Mouse (Mus musculus) brain, adult 2 months (tissue): Measurements from ENCODE around the gene Rnf8.
"Not testable (repeated sequence)": the region's sequence is repeated elsewhere in the genome, so short reads cannot be mapped to it uniquely, and the experiment has no call there.

Experiments used
- DNase-seq: peaks from one replicate; pipeline ENCODE4 v3.0.0; 2011; ENCODE audit warnings: low read depth, low spot score

Rnf8 gene

GRCm38 (mm10) chr17:29614115-29615023 is at the start of gene Rnf8, which contains the start of gene Gm28043:
TSS of gene Rnf8 (plus strand) at chr17:29614790.
TSS of gene Gm28043 (plus strand) at chr17:29614876.
- peak; percentile 97 for DNase-seq

DNA sequence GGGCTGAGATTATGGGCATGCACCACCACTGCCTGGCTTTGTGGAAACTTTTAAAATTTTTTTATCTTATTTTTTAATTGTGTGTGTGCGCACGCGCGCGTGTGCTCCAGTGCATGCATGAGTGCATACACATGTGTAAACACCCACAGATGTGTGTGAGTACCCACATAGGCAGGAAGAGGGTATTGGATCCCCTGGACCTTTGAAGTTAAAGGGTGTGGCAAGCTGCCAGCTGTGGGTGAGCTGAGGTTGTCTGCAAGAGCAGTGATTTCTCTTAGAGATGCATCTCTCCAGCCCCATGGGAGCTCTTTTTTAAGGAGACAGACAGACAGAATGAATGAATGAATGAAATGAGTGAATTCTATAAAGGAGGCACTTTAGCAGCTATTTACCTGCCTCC is 49.1 kb upstream of the Rnf8 start:
- no peak for DNase-seq

GRCm38 (mm10) chr17:29568435-29568834 is 46.2 kb upstream of the Rnf8 start:
- DNase-seq, result no peak

- peak; percentile 46 for DNase-seq
These were observed 44.8 kb upstream of the Rnf8 start for GRCm38 (mm10) chr17:29569831-29570230.

DNA sequence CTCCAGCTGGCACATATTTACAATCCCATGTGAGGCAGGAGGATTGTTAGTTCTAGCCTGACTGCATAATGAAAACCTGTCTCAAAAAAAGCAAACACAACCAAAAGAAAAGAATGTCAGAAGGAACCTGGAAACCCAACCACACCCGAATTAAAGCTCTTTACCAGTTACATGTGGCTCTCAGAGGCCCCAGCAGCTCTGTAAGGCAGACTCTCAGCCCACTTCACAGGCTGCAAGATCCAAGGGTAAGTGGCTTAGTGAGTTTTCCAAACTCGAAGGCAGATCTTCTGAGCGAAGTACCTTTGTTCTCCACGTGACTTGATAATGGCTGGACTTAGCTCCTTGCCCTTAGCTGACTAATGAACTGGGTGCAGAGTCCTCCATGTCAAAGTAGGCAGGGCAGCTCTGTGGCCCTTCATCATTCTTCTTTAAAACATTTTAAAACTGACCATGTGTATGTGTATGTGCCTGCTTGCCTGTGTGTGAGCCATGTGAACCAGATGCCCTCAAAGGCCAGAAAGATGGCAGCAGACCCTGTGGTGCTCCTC is 34.9 kb upstream of the Rnf8 start:
- DNase-seq, result no peak

GRCm38 (mm10) chr17:29583569-29583968 is 31.0 kb upstream of the Rnf8 start:
- DNase-seq, result no peak

- DNase-seq, result no peak
These were observed 30.3 kb upstream of the Rnf8 start for GRCm38 (mm10) chr17:29584306-29584705.

DNA sequence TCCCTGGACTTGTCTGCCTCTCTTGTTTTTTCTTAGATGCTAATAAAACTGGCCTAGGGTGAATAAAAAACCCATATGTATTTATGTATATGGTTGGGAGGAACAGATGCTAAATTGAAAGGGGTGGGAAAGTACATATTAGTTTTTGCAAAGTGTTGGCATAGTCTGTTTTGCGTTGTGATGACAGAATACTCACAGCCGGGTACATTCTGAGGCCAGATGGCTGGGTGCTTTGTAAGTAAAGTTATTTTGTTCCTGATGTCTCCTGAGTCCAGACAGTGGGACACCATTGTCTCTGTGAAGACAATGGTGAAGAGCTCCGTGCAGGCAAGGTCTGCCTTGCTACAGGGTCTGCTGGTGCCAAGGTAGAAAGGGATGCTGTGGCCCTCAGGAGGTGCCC is 29.9 kb upstream of the Rnf8 start:
- peak; percentile 49 for DNase-seq

DNA sequence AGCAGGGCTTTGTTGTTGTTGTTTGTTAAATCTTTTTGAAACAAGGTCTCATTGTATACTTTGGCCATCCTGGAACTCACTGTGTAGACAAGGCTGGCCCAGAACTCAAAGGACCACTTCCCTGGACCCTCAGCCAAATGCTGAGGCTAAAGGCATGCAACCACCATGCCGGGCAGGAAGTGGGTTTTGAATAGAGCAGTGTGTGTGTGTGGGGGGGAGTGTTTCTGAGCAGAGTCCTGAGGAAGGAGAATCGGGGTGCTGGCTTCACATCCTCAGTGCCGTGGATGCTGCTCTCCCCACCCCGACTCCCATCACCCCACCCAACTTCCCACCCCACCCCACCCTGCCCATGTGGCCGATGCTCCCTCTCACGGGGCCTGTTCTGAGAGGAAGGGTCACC is 29.1 kb upstream of the Rnf8 start:
- DNase-seq, result no peak

DNA sequence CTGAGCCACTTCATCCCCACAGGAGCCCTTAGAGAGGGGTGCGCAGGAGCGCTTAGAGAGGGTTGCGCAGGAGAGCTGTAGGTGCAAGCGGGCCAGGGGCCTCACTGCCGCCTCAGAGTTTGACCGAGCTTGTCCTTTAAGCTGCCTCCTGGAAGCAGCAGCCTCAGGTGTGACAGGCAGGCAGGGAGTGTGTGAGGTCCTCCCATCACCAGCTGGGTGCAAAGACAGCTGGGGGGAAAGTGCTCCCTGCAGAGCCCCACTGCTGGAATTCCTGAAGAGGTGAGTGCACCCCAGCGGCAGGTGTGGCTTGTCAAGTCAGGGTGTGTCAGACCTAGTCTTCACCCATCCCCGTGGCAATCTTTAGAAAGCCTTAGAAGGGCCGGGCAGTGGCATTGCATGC is 27.7 kb upstream of the Rnf8 start:
- DNase-seq, result no peak

DNA sequence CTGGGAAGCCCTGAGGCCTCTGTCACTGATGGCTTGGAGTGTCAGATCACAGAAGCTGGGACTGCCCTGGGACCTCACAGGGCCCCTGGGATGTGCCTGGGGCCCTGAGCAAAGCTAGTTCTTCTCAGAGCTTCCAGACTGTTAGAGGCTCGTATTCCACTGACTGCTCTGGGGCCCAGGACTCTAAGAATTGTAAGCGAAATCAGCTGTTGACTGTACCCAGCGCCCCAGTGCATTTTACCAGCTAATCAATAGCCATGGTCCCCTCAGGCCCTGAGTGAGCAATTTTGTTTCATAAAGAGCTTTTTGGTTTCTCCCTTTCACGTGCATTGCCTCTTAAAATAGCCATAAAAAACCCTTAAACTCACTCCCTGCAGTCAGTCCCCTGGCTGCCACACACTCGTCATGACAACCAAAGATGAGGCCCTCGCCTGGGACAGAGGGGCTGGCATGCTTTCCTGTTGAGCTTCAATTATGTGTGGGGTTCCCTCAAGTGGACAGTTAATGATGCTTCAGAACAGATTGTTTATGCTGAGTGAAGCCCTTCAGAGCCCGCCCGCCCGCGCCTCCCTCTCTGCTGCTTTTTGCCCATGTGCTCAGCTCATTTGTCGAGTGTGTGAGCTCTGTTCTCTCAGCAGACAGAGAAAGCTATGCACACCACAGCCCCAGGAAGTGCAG is 25.2 kb upstream of the Rnf8 start:
- DNase-seq, result peak; percentile 35

GRCm38 (mm10) chr17:29595891-29596770 is 18.5 kb upstream of the Rnf8 start:
- DNase-seq, result peak; percentile 87

GRCm38 (mm10) chr17:29596771-29597132 is 17.8 kb upstream of the Rnf8 start:
- DNase-seq, result no peak

DNA sequence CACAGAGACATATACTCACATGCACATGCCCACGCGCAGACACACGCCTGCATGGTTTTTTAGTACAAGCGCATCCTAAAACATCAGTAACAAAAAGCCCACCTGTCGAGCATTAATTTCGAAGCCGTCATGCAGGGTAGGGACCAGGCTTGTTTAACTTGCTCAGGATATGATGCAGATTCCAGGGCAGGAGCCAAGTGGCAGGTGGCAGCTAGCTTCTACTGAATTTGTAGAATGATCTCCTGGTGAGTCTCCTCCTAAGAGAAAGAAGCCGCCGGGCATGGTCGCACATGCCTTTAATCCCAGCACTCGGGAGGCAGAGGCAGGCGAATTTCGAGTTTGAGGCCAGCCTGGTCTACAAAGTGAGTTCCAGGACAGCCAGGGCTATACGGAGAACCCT is 15.5 kb upstream of the Rnf8 start:
- DNase-seq, result peak; percentile 71

DNA sequence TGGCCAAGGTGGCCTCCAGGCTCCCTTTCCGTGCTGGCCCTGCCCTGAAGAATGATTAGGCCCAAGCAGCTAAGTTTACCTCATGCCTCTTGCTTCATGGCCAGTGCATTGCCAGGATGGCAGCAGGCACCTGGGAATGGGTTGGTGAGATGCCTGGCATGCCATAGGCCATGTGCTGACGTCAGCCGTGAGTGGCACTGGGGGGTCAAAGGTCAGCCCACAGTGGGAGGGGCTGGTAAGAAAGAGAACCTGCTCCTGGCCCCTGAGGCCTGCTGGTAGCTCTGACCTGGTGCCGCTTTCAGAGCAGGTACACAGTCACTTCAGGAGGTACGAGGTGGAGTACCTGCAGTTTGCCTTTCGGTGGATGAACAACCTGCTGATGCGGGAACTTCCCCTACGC is 15.1 kb upstream of the Rnf8 start:
- DNase-seq, result peak; percentile 30

DNA sequence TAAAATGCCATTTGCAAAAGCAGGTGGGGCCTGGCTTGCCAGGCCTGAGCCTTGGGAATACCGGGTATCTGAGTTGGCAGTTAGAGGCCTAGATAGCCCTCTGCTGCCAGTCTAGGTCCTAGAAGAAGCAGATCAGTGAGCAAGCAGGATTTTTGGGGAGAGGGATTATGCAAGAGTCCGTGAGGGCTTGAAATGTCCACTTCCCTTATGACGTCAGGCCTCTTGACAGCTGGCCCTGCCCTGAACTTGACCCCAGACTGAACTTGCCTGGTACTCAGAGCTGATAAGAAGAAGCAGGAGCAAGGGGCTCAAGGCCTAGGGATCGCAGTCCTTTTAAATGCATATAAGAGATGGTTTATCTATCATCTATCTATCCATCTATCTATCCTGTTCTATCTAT is 13.2 kb upstream of the Rnf8 start:
- no peak for DNase-seq

DNA sequence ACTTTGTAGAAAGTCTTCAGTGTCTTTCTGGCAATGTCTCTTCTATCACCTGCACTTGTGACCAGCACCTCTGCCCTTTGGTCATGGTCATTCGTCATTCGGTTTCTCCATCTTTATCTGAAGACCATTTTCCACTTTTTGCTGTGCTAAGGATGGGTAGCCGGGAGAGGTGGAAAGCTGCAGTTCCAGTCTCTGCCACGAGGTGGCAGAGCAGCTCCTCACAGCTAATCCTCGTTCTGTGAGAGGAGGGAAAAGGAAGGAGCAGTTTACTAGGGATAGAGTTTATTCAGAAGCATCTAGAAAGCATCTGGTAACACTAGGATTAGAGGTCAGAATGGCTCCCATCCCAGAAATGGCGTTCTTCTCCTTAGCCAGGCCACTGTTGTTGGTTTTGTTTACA is 11.3 kb upstream of the Rnf8 start:
- peak; percentile 80 for DNase-seq

DNA sequence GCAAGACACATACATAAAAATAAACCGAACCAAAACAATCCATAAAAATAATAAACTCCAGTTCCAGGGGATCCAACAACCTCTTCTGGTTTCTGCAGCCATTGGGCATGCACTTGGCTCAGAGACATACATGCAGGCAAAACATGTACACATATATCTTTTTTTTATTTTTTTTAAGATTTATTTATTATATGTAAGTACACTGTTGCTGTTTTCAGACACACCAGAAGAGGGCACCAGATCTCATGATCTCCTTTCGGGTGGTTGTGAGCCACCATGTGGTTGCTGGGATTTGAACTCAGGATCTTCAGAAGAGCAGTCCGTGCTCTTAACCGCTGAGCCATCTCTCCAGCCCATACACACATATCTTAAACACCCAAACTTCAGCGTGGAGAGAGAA is 1.1 kb upstream of the Rnf8 start:
- DNase-seq, result not testable (repeated sequence)

DNA sequence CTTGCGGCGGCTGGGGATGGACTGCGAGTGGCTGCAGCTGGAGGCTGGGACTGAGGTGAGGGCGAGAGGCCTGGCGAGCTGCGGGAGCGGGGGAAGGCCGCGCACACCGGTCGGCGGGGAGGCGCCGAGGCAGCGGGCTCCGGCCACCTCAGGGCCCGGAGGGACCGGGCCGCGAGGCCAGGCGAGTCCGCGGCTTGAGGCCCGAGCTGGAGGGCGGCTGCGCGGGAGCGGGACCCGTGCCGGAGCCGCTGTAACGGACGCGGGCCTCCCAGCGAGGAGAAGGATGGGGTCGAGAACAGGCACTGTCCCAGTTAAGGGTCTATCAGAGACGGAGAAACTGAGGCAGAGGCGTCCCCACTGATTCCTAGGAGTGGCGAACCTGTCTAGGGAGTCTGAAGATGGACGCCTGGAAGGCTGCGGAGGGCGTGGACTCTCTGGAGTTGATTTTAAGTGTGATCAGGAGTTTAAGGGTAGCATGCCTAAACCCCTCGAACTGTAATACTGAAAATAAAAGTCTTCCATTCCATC is 498 bp downstream of the Rnf8 start:
- DNase-seq, result no peak

GRCm38 (mm10) chr17:29615616-29616015 is 1.0 kb downstream of the Rnf8 start:
- DNase-seq, result peak; percentile 67

DNA sequence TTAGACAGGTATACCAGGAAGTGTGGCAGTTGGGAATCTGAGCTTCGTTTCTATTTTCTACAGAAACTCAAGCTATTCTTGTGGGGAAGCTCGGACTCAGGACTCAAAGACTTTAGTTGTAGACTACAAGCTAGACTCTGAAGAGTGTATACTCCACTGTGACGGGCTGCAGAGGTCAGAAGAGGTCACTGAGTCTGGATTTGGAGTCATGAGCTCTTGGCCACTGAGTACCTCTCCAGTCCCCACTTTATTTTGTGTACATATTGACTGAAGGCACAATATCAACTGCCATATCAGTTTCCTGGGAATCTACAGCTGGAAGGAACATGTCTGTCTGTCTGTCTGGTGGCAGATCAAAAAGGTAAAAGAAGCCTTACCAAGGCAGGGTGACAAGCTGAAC is 4.6 kb downstream of the Rnf8 start:
- no peak for DNase-seq
